Mouse (Mus musculus): ENCODE results near the gene Wnk2.

GRCm38 (mm10) chr13:49188219-49188965 lies 40.6 kb upstream of the Wnk2 start:
- TF ChIP-seq CTCF (IDR thresholded peaks at IDR 0.05) (no peak), EP300 (IDR thresholded peaks at IDR 0.05) (no peak)

Measured in lung, postnatal 0 days (tissue).